Mouse (Mus musculus) heart, embryonic 14.5 days (tissue): ENCODE data around the gene Tmem179. TPM values are rescaled to one million over a fixed set of nuclear protein-coding genes. Genes with fewer than 3 reads are reported as not detected.

Source experiments
- ATAC-seq: fragments of 200-750 bp; cut with Nextera tagmentation; 2 replicates; pipeline ENCODE4 v1.8.0; 2017; ENCODE audit warnings: low read depth, moderate TSS enrichment; ENCODE audit not compliant: insufficient number of reproducible peaks, insufficient read depth, low FRiP score
- H3K27ac ChIP-seq, 2 experiments: fragments of 200-500 bp in 1 of 2; fragments of 300-500 bp in 1 of 2; sonication (generic) in 1 of 2; replicated peaks in 1 of 2; 2 replicates each; pipeline ENCODE4 v1.5.1; 2012 to 2014; ENCODE audit warnings: low read depth in 2 of 2, low read length in 2 of 2, control low read depth in 1 of 2, mild to moderate bottlenecking in 1 of 2, mixed read lengths in 1 of 2; ENCODE audit not compliant: control insufficient read depth in 1 of 2, insufficient read depth in 1 of 2
- H3K27me3 ChIP-seq: fragments of 300-500 bp; sonication (generic); 2 replicates; pipeline ENCODE4 v1.6.1; 2014; ENCODE audit warnings: mild to moderate bottlenecking, low read length, control low read depth; ENCODE audit not compliant: control insufficient read depth, insufficient read depth
- H3K36me3 ChIP-seq: fragments of 300-500 bp; sonication (generic); 2 replicates; pipeline ENCODE4 v1.6.1; 2014; ENCODE audit warnings: mild to moderate bottlenecking, control low read depth, low read length, mixed read lengths; ENCODE audit not compliant: control insufficient read depth, insufficient read depth
- H3K4me1 ChIP-seq, 2 experiments: fragments of 200-500 bp in 1 of 2; fragments of 300-500 bp in 1 of 2; sonication (generic) in 1 of 2; 2 replicates each; pipeline ENCODE4 v1.6.1; 2012 to 2014; ENCODE audit warnings: low read length in 2 of 2, control low read depth in 1 of 2, mixed read lengths in 1 of 2; ENCODE audit not compliant: control insufficient read depth in 2 of 2, insufficient read depth in 2 of 2
- H3K4me2 ChIP-seq: fragments of 300-500 bp; sonication (generic); 2 replicates; pipeline ENCODE4 v1.6.1; 2014; ENCODE audit warnings: mild to moderate bottlenecking, low read length
- H3K4me3 ChIP-seq, 2 experiments: fragments of 200-500 bp in 1 of 2; fragments of 300-500 bp in 1 of 2; sonication (generic) in 1 of 2; 2 replicates each; pipeline ENCODE4 v1.5.1; 2012 to 2014; ENCODE audit warnings: low read length in 2 of 2, mild to moderate bottlenecking in 2 of 2, control low read depth in 1 of 2, low read depth in 1 of 2, moderate library complexity in 1 of 2; ENCODE audit not compliant: control insufficient read depth in 1 of 2, insufficient read depth in 1 of 2
- H3K9ac ChIP-seq: fragments of 300-500 bp; sonication (generic); 2 replicates; pipeline ENCODE4 v1.6.1; 2014; ENCODE audit warnings: mild to moderate bottlenecking, low read length
- H3K9me3 ChIP-seq: fragments of 300-500 bp; sonication (generic); 2 replicates; pipeline ENCODE4 v1.6.1; 2016; ENCODE audit warnings: low read length, control low read depth; ENCODE audit not compliant: control insufficient read depth
- WGBS: fragments of 180-500 bp; shearing (Covaris S2); extraction: QIAGEN DNeasy Blood & Tissue Kit; methylation state at CpG from one replicate; pipeline ENCODE4 v1.1.7; 2014; 5-methylcytosine and 5-hydroxymethylcytosine counted together
- polyA plus RNA-seq: library from polyadenylated mRNA; unstranded; fragments of >200 nt; fragmentation: Nextera tagmentation; extraction: Ambion mirVana; gene quantifications from 2 replicates; pipeline ENCODE4 v1.2.1, GENCODE M21; 2014

The Tmem179 gene
- polyA plus RNA-seq, 1 experiment from 2014 or later: 0.54 TPM

DNA sequence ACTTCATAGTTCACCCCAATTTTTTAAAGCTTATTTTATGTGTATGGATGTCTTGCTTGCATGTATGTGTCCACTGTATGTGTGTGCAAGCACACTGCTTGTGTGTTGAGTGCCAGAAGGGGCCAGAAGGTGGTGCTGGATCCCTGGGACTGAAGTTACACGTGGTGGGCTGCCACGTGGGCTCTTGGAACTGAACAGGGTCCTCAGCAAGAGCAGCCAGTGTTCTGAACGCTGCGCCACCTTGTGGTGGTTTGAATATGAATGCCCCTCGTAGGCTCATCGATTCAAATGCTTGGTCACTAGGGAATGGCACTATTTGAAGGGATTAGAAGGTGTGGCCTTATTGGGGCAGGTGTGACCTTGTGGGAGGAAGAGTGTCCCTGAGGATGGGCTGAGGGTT, 65.7 kb downstream of the Tmem179 start:
- 31% methylated on average over 6 of the region's 6 CpGs for WGBS
- ATAC-seq: no peak
- Histone ChIP-seq H3K27ac (no peak overlapping the region), H3K36me3 (no peaks in the 10 kb centered on the region), H3K27me3 (no peaks in the 10 kb centered on the region), H3K9me3 (peaks cover 17% of the 10 kb centered on the region), H3K4me3 (no peak overlapping the region), H3K9ac (no peak overlapping the region), H3K4me2 (no peak overlapping the region), H3K4me1 (no peaks in the 10 kb centered on the region)

Other genes with a start within 250 kb of the Tmem179 start
- gene A530016L24Rik, start 27.3 kb downstream of the Tmem179 start, polyA plus RNA-seq: 5.6 and 6.4 TPM in 2 replicates
- gene Inf2, start 72.0 kb upstream of the Tmem179 start, polyA plus RNA-seq: 2.9 and 3.6 TPM in 2 replicates
- 88.3 and 89.7 TPM in 2 replicates for gene Adssl1, start 103.3 kb upstream of the Tmem179 start, polyA plus RNA-seq
- 136 and 153 TPM in 2 replicates for gene Siva1, start 127.9 kb upstream of the Tmem179 start, polyA plus RNA-seq
- gene Akt1, start 158.1 kb upstream of the Tmem179 start, polyA plus RNA-seq: 163 and 182 TPM in 2 replicates
- gene Zbtb42, start 162.1 kb upstream of the Tmem179 start, polyA plus RNA-seq: 5.3 and 6.7 TPM in 2 replicates
- gene Cep170b, start 203.7 kb upstream of the Tmem179 start, polyA plus RNA-seq: 5.0 and 6.1 TPM in 2 replicates
- gene Pld4, start 243.9 kb upstream of the Tmem179 start, polyA plus RNA-seq: 6.0 and 6.8 TPM in 2 replicates